Mouse (Mus musculus) left cerebral cortex, postnatal 25 days (tissue): ENCODE measurements around the gene Gja8. TPM values are rescaled to one million over a fixed set of nuclear protein-coding genes. Genes with fewer than 3 reads are reported as not detected.
A peak's percentile ranks its signal among the peaks of the same experiment; 100 is the strongest.

ENCODE experiments used
- DNase-seq, 2 experiments: peaks; one replicate each; pipeline ENCODE4 v3.0.0; 2022; ENCODE audit warnings: low spot score in 2 of 2, mixed read lengths in 1 of 2
- intact Hi-C: fragments of 180-260 bp; cut with DNase I; formaldehyde crosslinking; loops from one replicate; pipeline ENCODE4 v1.15.1; 2025
- total RNA-seq, 2 experiments: library from RNA; stranded (reverse); gene quantifications; 2 replicates each; pipeline ENCODE4 v1.2.3; 2021

Gene Gja8
- total RNA-seq, 2 experiments from 2014 or later = not detected

DNA sequence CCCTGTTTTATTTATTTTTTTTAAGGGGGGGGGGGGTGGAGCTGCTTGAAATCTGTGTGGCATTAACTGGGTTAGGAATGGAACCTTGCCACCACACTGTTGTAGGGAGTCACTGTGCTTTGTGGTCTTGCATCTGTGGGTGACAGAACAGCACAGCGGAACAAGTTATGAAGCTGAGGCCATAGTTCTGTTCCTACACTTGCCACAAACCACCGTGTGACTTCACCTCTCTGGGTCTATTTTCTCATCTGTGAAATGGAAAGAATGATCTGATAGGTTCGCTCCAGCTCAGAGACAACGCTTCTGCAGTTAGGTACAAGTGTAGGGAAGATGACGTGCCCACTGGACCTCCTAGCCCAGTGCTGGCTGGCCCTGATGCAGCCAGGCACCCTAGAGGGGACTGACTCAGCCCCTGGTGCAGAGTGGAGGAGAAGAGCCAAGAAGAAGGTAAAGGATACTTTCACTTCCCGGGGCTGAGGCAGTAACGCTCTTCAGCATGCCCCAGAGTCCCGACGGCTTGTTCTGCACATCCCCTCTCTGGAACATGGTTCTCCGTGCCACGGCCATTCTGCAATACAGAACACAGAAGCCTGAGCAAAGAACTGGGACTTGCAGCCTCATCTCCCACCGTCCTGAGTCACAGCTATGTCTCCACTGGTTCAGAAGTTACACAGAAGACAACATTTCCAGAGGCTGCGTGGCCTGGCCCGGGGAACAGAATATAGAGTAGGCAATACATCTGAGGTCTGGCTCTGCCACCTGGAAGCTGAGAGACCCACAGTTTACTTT is 43.6 kb downstream of the Gja8 start:
- intact Hi-C loops = no loop called here
- DNase-seq = no peak

DNA sequence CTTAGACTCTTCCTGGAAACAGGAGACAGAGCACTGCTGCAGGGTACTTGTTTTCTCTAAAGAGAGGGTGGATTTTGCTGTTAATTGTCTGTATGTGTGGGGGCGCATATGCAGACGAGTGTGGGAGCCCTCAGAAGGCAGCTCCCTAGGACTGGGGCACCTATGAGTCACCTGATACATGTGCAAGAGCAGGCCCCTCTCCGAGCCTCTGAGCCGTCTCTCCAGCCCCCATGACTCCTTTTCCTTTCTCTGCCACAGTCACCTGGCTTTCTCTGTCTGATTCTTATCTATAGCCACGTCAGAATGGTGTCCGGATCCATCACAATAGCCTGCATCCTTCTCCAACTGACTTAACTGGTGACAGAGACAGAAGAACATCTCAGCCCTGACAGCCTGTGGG is 44.3 kb downstream of the Gja8 start:
- DNase-seq = no peak
- intact Hi-C loops = no loop called here

DNA sequence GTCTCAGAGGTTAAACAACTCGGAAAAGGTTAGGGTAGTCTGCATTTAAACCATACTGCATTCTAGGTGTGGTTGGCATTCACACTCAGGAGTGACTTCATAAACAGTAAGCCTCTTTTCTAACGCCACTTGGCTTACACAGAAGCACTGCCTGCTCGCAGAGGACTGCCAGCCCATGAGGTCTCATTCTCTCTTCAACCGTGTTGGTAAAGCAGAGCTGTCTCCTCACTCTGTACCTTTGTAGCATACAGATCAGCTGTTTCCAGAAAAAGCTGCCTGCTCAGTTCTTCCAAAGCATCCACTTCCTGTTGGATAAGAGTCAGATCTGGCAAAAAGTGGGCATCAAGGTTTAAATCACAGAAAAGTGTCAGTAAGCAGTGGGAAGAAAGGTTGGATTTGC is 45.4 kb downstream of the Gja8 start:
- DNase-seq = no peak
- intact Hi-C loops = no loop called here

DNA sequence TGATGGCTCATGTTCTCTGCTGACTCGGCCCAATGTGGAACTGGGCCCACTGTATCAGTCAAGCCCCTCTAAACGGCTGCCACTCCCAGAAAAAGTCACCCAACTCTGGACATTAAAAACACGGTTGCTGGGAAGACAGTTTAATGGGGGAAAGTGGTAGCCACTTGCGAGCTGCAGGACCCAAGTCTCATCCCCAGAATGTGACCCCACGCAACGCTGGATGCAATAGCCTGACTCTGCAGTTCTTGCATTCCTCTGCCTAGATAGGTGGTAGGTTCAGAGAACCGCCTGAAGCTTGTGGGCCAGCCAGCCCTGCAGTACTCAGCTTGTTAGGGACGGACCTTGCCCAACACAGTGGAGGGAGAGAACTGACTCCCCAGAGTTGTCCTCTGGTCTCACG is 46.3 kb downstream of the Gja8 start:
- intact Hi-C loops = no loop called here
- no peak for DNase-seq

DNA sequence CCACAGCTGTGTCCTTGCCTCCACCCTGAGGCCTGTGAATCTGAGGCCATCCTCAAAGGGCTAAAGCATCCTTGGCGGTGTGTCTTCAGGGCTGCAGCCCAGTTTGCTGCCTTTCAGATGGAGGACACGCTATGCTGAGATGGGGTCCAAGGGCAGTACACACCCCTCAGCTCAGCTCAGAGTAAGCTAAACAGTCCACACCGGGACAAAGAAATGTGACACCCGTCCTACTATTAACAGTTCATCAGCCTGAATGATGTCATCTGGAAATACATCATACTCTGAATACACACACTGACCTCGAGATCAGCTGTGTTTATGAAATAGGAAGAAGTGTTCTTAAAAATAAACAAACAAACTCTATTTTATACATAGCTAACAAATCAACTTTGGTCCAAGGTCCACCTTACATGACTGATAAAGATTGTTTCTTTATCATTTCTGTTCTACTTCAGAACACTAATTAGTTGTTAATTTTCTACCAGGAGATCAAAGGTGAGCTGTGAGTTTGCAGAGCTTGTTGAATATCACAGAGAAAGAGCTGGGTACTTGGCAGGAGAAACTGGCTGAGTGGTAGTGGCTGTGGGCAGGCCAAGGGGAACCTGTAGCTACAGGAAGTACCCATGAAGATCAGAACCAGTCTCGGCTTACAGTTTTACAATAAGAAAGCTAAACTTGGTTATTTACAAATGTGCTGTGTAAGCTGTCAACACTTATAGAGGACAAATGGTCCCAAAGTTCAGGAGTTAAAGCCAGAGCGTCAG is 50.8 kb downstream of the Gja8 start:
- intact Hi-C loops = no loop called here
- no peak for DNase-seq

DNA sequence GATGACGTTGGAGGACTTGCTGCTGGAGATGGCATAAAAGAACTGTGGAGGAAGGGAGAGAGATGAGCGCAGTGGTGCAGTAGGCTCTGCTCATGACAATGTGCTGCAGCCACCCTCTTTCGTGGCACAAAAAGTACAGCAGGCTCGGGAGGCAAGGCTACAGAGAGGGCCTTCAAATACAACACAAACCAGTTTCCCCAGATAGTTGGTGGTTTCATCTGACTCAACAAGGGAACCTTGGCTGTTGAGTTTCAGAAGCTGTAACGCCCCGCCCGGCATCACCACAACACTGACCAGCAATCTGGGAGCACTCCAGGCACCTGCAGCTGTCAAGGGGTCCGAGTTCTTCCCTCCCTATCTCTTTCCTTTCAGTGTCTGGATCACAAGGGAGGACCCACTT is 53.3 kb downstream of the Gja8 start:
- DNase-seq = no peak
- intact Hi-C loops = no loop called here

DNA sequence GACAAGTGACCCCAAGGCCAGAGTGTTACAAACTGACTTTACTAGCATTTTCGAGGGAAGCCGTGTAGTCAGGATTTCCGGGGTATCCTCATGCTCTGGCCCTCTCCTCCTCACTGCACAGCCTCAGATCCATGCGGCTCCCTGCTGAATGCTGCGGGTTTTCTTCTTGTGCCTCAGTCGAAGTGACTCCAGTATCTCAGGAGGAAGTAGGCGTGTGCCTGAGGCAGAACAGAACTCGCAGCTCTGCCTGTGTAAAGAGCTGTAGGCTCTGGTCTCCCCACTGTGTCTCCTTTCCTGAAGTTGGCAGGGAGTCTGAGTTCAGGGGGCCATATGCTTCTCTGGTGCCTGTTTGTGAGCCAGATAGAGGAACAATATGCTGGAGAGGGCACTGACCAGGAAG is 54.8 kb downstream of the Gja8 start:
- DNase-seq = no peak
- intact Hi-C loops = no loop called here

DNA sequence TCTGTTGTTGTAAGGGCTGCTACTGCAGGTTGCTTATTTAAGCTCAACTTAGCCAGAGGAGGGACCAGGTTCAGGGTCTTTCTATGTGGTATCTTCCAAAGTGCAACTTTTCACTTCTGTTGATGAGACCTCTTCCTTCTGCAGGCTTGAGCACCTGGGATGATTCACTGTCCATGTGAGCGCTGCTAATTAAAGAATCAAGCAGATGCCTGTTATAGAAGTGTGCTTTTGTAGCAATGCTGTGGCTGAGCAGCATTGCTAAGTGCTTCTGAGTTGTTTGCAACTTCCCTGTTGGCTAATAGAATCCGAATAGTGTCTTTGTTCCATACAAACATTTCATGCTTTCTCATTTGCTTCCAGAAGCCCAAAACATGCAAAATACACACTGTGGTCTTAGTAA is 55.5 kb downstream of the Gja8 start:
- intact Hi-C loops = no loop called here

DNA sequence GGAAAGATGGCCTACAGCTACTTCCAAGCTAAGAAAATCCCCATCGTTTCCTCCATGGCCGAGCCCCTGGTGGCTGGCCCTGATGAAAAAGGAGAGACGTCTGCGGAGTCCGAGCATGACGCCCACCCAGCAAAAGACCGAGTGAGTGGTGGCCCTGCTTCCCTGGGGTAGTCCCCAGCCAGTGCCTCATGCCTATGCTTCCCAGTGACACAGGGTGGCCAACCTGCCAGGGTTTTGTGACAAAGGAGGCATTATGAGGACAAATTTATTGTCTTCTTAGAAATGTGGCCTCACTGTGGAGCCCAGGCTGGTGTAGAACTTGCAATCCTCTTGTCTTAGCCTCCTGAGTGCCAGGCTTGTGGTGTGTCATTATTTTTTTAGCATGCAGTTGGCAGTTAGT is 56.7 kb downstream of the Gja8 start:
- no peak for DNase-seq
- intact Hi-C loops = no loop called here

More for the DNA sequence above, 55.5 kb downstream of the Gja8 start:
- DNase-seq = peak; percentile 27 to 47

DNA sequence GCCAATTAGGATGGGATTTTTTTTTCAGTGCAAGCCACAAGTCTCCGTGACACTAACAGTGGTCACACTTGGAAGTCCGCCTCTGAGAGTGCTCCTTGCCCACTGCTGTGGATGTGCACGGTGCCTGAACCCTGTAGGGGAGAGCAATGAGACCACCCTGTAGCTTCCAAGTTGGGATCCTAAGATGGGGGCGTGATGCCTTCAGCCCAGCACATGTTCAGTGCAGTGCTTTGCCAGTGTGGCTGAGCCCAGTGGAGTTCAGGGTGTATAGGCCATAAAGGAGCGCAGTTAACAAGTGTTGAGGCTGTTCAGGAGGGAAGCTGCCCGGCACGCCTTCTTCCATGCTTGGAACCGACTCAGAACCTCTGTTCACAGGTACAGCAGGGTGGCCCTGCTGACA is 57.3 kb downstream of the Gja8 start:
- DNase-seq = no peak
- intact Hi-C loops = no loop called here

DNA sequence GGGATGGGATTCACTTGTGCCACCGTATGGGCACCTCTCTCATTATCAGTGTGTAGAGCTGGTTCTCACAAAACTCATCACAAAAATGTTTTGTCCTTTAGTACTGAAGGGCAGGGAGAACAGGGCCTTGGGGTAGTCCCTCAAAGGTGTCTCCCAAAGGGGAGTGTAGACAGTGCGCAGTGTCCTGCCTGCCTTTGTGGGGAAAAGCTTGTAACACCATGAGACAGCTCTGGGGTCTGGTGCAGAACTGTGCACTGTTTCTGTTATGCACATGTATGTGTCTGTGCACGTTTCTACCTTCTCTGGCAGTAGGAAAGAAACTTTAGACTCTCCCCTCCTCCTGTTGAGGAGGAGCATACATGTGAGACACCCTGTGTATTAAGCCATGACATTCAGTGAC is 58.0 kb downstream of the Gja8 start:
- no peak for DNase-seq
- intact Hi-C loops = no loop called here

Other genes starting within 250 kb of the Gja8 start
- 10 to 100 TPM; 23.4 to 24.5 TPM for gene Pias3, start 229.6 kb downstream of the Gja8 start, total RNA-seq
- 10 to 100 TPM in 1 of 2 experiments, 1 to 10 TPM in 1; 7.6 to 10.0 TPM for gene Nudt17, start 217.5 kb downstream of the Gja8 start, total RNA-seq
- 10 to 100 TPM; 25.0 to 27.5 TPM for gene Polr3c, start 198.4 kb downstream of the Gja8 start, total RNA-seq
- gene Rnf115, start 198.4 kb downstream of the Gja8 start, total RNA-seq = 10 to 100 TPM; 68.8 to 70.2 TPM
- under 1 TPM; 0.50 to 0.53 TPM for gene Pdzk1, start 96.7 kb downstream of the Gja8 start, total RNA-seq
- not detected for gene Cd160, start 96.7 kb downstream of the Gja8 start, total RNA-seq
- 1 to 10 TPM; 1.2 to 2.3 TPM for gene Gja5, start 21.3 kb downstream of the Gja8 start, total RNA-seq
- gene Gpr89, start 20.7 kb downstream of the Gja8 start, total RNA-seq = 10 to 100 TPM; 44.6 to 46.3 TPM
- 10 to 100 TPM; 18.5 to 24.9 TPM for gene Acp6, start 232.8 kb upstream of the Gja8 start, total RNA-seq